Mouse (Mus musculus): ENCODE results near the gene Cyfip1. TPM values are rescaled to one million over a fixed set of nuclear protein-coding genes. Genes with fewer than 3 reads are reported as not detected.

Gene Cyfip1
- polyA plus RNA-seq, 1 experiment: 0.08 TPM

- peaks cover 21% of the 10 kb centered on the region for H3K4me1 ChIP-seq (ENCODE audit: control insufficient read depth)
These were observed 495 bp downstream of the Cyfip1 start for GRCm38 (mm10) chr7:55841977-55842503.

GRCm38 (mm10) chr7:55842504-55843152 is 1.1 kb downstream of the Cyfip1 start:
- peaks cover 27% of the 10 kb centered on the region for H3K27me3 ChIP-seq (ENCODE audit: control insufficient read depth)
- peak overlapping the region; percentile 81 for H3K4me3 ChIP-seq (replicated peaks)
- peaks cover 19% of the 10 kb centered on the region for H3K4me1 ChIP-seq (ENCODE audit: control insufficient read depth)
- TF ChIP-seq GATA1 (IDR thresholded peaks at IDR 0.05; ENCODE audit: low read length): no peak
- TF ChIP-seq TAL1 (IDR thresholded peaks at IDR 0.05; ENCODE audit: low read length): no peak
- no peaks in the 10 kb centered on the region for H3K36me3 ChIP-seq (ENCODE audit: control insufficient read depth)
- no peaks in the 10 kb centered on the region for H3K9me3 ChIP-seq (ENCODE audit: control insufficient read depth, low read length)

More at GRCm38 (mm10) chr7:55841977-55842503, 495 bp downstream of the Cyfip1 start:
- Histone ChIP-seq H3K27me3 (ENCODE audit: control insufficient read depth) (peaks cover 27% of the 10 kb centered on the region), H3K4me3 (replicated peaks) (peak overlapping the region; percentile 81), H3K9me3 (ENCODE audit: control insufficient read depth, low read length) (no peaks in the 10 kb centered on the region), H3K36me3 (ENCODE audit: control insufficient read depth) (no peaks in the 10 kb centered on the region)
- TF ChIP-seq GATA1 (IDR thresholded peaks at IDR 0.05; ENCODE audit: low read length): no peak

- Histone ChIP-seq H3K36me3 (ENCODE audit: control insufficient read depth) (no peaks in the 10 kb centered on the region), H3K4me1 (ENCODE audit: control insufficient read depth) (peaks cover 13% of the 10 kb centered on the region)
- TF ChIP-seq GATA1 (IDR thresholded peaks at IDR 0.05; ENCODE audit: low read length) (no peak), TAL1 (IDR thresholded peaks at IDR 0.05; ENCODE audit: low read length) (no peak)
These were observed 5.2 kb downstream of the Cyfip1 start for GRCm38 (mm10) chr7:55846606-55847312.

GRCm38 (mm10) chr7:55849948-55850571 is 8.5 kb downstream of the Cyfip1 start:
- H3K9me3 ChIP-seq (ENCODE audit: control insufficient read depth, low read length): no peaks in the 10 kb centered on the region
- no peaks in the 10 kb centered on the region for H3K36me3 ChIP-seq (ENCODE audit: control insufficient read depth)
- H3K27me3 ChIP-seq (ENCODE audit: control insufficient read depth): no peaks in the 10 kb centered on the region
- no peak overlapping the region for H3K4me3 ChIP-seq (replicated peaks)
- H3K4me1 ChIP-seq (ENCODE audit: control insufficient read depth): no peaks in the 10 kb centered on the region
- TF ChIP-seq GATA1 (IDR thresholded peaks at IDR 0.05; ENCODE audit: low read length) (no peak), TAL1 (IDR thresholded peaks at IDR 0.05; ENCODE audit: low read length) (no peak)

More at GRCm38 (mm10) chr7:55846606-55847312, 5.2 kb downstream of the Cyfip1 start:
- Histone ChIP-seq H3K9me3 (ENCODE audit: control insufficient read depth, low read length) (no peaks in the 10 kb centered on the region), H3K4me3 (replicated peaks) (no peak overlapping the region), H3K27me3 (ENCODE audit: control insufficient read depth) (peaks cover 20% of the 10 kb centered on the region)

GRCm38 (mm10) chr7:55852787-55853186 is 11.2 kb downstream of the Cyfip1 start:
- H3K4me1 ChIP-seq (ENCODE audit: control insufficient read depth): no peaks in the 10 kb centered on the region
- no peaks in the 10 kb centered on the region for H3K27me3 ChIP-seq (ENCODE audit: control insufficient read depth)
- H3K4me3 ChIP-seq (replicated peaks): no peak overlapping the region
- H3K9me3 ChIP-seq (ENCODE audit: control insufficient read depth, low read length): no peaks in the 10 kb centered on the region
- H3K36me3 ChIP-seq (ENCODE audit: control insufficient read depth): no peaks in the 10 kb centered on the region
- TF ChIP-seq TAL1 (IDR thresholded peaks at IDR 0.05; ENCODE audit: low read length): no peak

GRCm38 (mm10) chr7:55855597-55855996 is 14.1 kb downstream of the Cyfip1 start:
- TF ChIP-seq GATA1 (IDR thresholded peaks at IDR 0.05; ENCODE audit: low read length) (no peak), TAL1 (IDR thresholded peaks at IDR 0.05; ENCODE audit: low read length) (no peak)
- H3K9me3 ChIP-seq (ENCODE audit: control insufficient read depth, low read length): no peaks in the 10 kb centered on the region
- peaks cover 7% of the 10 kb centered on the region for H3K4me1 ChIP-seq (ENCODE audit: control insufficient read depth)
- H3K27me3 ChIP-seq (ENCODE audit: control insufficient read depth): no peaks in the 10 kb centered on the region
- H3K36me3 ChIP-seq (ENCODE audit: control insufficient read depth): no peaks in the 10 kb centered on the region
- H3K4me3 ChIP-seq (replicated peaks): no peak overlapping the region

- Histone ChIP-seq H3K4me1 (ENCODE audit: control insufficient read depth) (peaks cover 7% of the 10 kb centered on the region), H3K4me3 (replicated peaks) (no peak overlapping the region), H3K9me3 (ENCODE audit: control insufficient read depth, low read length) (no peaks in the 10 kb centered on the region), H3K27me3 (ENCODE audit: control insufficient read depth) (no peaks in the 10 kb centered on the region), H3K36me3 (ENCODE audit: control insufficient read depth) (no peaks in the 10 kb centered on the region)
- no peak for TF ChIP-seq GATA1 (IDR thresholded peaks at IDR 0.05; ENCODE audit: low read length)
These were observed 15.2 kb downstream of the Cyfip1 start for GRCm38 (mm10) chr7:55856741-55857140.

- TF ChIP-seq TAL1 (IDR thresholded peaks at IDR 0.05; ENCODE audit: low read length): no peak
- TF ChIP-seq GATA1 (IDR thresholded peaks at IDR 0.05; ENCODE audit: low read length): no peak
- Histone ChIP-seq H3K27me3 (ENCODE audit: control insufficient read depth) (no peaks in the 10 kb centered on the region), H3K36me3 (ENCODE audit: control insufficient read depth) (no peaks in the 10 kb centered on the region), H3K4me3 (replicated peaks) (no peak overlapping the region), H3K4me1 (ENCODE audit: control insufficient read depth) (peaks cover 7% of the 10 kb centered on the region), H3K9me3 (ENCODE audit: control insufficient read depth, low read length) (no peaks in the 10 kb centered on the region)
These were observed 16.2 kb downstream of the Cyfip1 start for GRCm38 (mm10) chr7:55857729-55858128.

GRCm38 (mm10) chr7:55858836-55859517 is 17.4 kb downstream of the Cyfip1 start:
- TF ChIP-seq TAL1 (IDR thresholded peaks at IDR 0.05; ENCODE audit: low read length) (no peak), GATA1 (IDR thresholded peaks at IDR 0.05; ENCODE audit: low read length) (no peak)
- Histone ChIP-seq H3K9me3 (ENCODE audit: control insufficient read depth, low read length) (no peaks in the 10 kb centered on the region), H3K4me1 (ENCODE audit: control insufficient read depth) (peaks cover 7% of the 10 kb centered on the region), H3K27me3 (ENCODE audit: control insufficient read depth) (no peaks in the 10 kb centered on the region), H3K36me3 (ENCODE audit: control insufficient read depth) (no peaks in the 10 kb centered on the region), H3K4me3 (replicated peaks) (no peak overlapping the region)
